Mouse (Mus musculus) olfactory bulb, adult 2 months (tissue): ENCODE measurements around the gene March11. TPM values are rescaled to one million over a fixed set of nuclear protein-coding genes. Genes with fewer than 3 reads are reported as not detected.

Experiments
- H3K27ac ChIP-seq: fragments of 200-500 bp; 2 replicates; pipeline ENCODE4 v1.5.1; 2012; ENCODE audit warnings: low read depth, low read length; ENCODE audit not compliant: insufficient read depth
- H3K4me1 ChIP-seq: fragments of 200-500 bp; 2 replicates; pipeline ENCODE4 v1.6.1; 2012; ENCODE audit warnings: low read length; ENCODE audit not compliant: control insufficient read depth, insufficient read depth
- H3K4me3 ChIP-seq: fragments of 200-500 bp; 2 replicates; pipeline ENCODE4 v1.5.1; 2012; ENCODE audit warnings: mild to moderate bottlenecking, low read depth, low read length, moderate library complexity; ENCODE audit not compliant: insufficient read depth
- CTCF ChIP-seq: fragments of 200-500 bp; IDR thresholded peaks from 2 replicates; pipeline ENCODE4 v1.5.1; 2012; ENCODE audit warnings: low read depth, mild to moderate bottlenecking, low read length, moderate library complexity; ENCODE audit not compliant: insufficient read depth
- POLR2A ChIP-seq: fragments of 200-500 bp; IDR thresholded peaks from 2 replicates; pipeline ENCODE4 v1.6.1; 2012; ENCODE audit warnings: mild to moderate bottlenecking, low read depth, low read length, moderate library complexity; ENCODE audit not compliant: insufficient read depth
- WGBS: fragments of 180-500 bp; shearing (Covaris S2); methylation state at CpG from one replicate; pipeline ENCODE4 v1.1.7; 2018; 5-methylcytosine and 5-hydroxymethylcytosine counted together
- polyA plus RNA-seq: library from polyadenylated mRNA; stranded (reverse); fragments of >200 nt; gene quantifications from 2 replicates; pipeline ENCODE4 v1.2.4, GENCODE M21; 2012; ENCODE audit warnings: low replicate concordance; ENCODE audit not compliant: missing spikeins, insufficient read depth, insufficient read length

The March11 gene
- not detected in 2 replicates for polyA plus RNA-seq

DNA sequence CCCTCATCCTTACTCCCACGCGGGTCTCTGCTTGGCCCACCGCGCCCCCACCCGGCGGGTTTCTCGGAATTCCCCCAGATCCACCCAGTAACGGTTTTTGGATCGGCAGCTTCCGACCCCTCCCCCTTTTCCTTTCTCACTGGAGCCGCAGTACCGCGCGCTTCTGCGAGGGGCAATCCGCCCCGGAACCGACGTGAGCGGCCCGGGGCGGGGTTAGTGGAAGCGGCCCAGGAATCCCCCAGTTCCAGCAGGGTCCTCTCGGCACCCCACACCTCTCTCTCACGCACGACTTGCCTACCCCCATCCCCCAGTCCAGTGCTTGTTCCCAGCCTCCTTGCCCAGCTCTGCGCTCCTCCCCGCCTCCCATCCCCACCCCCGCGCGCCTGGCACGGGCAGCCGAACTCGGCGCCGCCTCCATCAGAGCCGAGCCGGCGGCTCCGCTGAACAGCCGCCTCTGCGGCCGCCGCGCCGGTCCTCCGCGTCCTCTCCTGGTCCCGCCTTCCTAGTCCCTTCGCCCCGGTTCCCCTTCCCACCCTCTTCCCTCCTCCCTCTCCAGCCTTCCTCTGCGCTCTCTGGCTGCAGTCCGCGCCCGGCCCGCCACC, at the start of gene March11:
Gene March11, plus strand, starts transcription at position 420 of the 602 bp plus-strand sequence.
- 1% methylated on average over 55 of the region's 56 CpGs for WGBS
- Histone ChIP-seq H3K27ac (peak within 1 kb of the TSS; percentile 68), H3K4me1 (no peaks in the 10 kb centered on the region), H3K4me3 (peak within 1 kb of the TSS; percentile 68)
- TF ChIP-seq POLR2A (peak; percentile 78), CTCF (no peak)

DNA sequence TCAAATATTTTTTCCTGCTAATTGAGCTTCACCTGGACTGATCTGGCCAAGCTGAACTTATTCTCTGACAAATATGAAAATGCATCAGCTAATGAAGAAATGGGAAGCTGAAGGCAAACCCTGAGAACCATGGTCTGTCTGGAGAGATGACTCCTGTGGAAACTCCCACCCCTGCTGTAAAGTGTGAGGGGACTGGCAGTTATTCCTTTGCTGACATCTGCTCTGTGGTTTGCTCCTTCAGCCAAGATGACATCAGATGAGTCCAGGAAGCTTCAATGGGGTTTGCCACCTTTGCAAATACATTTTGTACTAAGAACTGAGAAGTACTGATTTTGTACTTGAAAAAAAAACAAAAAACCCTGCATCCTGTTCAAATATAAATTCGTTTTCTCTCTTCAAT, 46.5 kb upstream of the March11 start:
- TF ChIP-seq CTCF = no peak
- TF ChIP-seq POLR2A = no peak
- Histone ChIP-seq H3K4me1 (no peaks in the 10 kb centered on the region), H3K27ac (no peak overlapping the region), H3K4me3 (no peak overlapping the region)
- 48% methylated on average over 1 of the region's 1 CpGs for WGBS

DNA sequence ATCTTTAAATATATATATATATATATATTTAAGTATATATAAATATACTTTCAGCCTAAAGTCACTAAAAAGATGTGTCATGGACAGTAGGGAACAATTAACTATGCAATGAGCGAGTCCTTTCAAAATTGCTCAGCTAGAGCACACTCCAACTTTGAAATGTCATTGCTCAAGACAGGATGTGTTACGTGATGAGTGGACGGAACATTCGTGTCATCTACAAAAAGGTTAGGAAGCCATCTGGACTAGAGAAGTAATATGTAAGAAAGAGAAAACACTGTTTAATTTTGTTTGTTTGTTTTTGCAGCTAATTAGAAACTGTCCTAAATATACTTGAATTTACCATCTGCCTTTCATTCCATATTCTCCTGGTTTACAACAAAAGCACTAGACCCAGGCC, 39.3 kb upstream of the March11 start:
- Histone ChIP-seq H3K4me3 (no peak overlapping the region), H3K4me1 (no peaks in the 10 kb centered on the region), H3K27ac (no peak overlapping the region)
- no peak for TF ChIP-seq CTCF
- no peak for TF ChIP-seq POLR2A
- 93% methylated on average over 4 of the region's 4 CpGs for WGBS

DNA sequence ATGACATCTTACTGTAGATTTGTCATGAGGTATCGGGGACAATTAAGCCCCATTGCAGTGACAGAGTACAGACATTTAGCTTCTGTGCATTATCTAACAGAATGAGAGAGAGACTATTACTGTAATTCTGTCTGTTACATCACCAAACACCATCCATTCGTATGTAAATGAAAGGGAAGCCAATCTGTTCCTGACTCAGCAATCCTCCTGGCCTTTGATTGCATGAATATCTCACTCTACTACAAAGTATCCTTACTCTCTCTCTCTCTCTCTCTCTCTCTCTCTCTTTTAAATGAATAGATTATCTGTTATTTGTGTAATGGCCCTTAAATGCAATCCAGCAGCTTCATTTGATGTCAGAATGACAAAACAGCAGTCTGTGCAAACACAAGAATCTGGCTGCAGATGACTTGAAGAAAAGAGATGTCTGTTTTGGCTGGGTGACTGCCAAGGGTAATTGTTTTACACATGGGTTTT, 32.8 kb upstream of the March11 start:
- TF ChIP-seq CTCF (no peak), POLR2A (no peak)
- H3K4me3 ChIP-seq = no peak overlapping the region
- H3K4me1 ChIP-seq = no peaks in the 10 kb centered on the region
- WGBS = 53% methylated on average over 2 of the region's 2 CpGs
- no peak overlapping the region for H3K27ac ChIP-seq

GRCm38 (mm10) chr15:26276608-26277007, 32.2 kb upstream of the March11 start:
- no peak for TF ChIP-seq CTCF
- TF ChIP-seq POLR2A = no peak
- H3K4me1 ChIP-seq = no peaks in the 10 kb centered on the region
- WGBS = 35% methylated on average over 5 of the region's 5 CpGs
- no peak overlapping the region for H3K4me3 ChIP-seq
- no peak overlapping the region for H3K27ac ChIP-seq

DNA sequence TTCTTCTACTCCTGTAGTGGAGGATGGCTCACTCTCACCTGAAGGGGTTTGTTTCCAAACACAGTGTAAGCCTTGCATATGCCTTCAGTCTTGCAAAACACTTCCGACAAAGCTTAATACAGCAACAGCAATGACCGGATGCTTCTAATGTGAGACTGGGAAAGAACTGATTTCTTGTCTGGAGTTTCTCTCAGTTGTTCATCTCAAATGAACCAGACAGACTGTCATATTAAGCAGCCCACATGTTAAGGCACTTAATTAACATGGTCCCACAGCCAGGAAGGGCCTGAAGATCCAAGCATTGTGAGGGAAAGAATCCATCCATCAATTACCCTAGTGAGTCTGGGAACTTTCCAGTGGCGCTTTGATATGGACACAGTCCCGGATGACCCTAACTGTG, 17.0 kb upstream of the March11 start:
- Histone ChIP-seq H3K27ac (no peak overlapping the region), H3K4me1 (no peaks in the 10 kb centered on the region), H3K4me3 (no peak overlapping the region)
- 89% methylated on average over 4 of the region's 4 CpGs for WGBS
- TF ChIP-seq POLR2A = no peak
- TF ChIP-seq CTCF = no peak

DNA sequence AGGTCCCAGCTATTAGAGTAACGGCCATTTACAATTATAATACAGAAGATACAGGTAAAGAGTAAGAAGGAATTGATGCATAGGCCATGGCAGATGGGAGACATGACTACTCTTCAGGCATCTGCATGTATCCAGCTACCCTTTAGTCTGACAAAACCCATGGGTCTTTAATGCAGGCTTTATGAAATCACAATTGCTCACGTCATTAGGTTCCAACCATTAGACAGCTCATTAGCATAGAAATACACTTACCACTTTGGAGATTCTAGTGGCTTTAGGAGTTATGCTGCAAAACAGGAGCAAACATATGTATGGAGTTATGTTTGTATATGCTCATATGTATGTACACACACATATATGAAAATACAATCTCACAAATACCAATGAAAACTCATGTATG, 16.0 kb upstream of the March11 start:
- H3K27ac ChIP-seq = no peak overlapping the region
- H3K4me3 ChIP-seq = no peak overlapping the region
- WGBS = 69% methylated on average over 2 of the region's 2 CpGs
- no peaks in the 10 kb centered on the region for H3K4me1 ChIP-seq
- TF ChIP-seq CTCF (no peak), POLR2A (no peak)

GRCm38 (mm10) chr15:26293215-26293614, 15.6 kb upstream of the March11 start:
- Histone ChIP-seq H3K4me1 (no peaks in the 10 kb centered on the region), H3K27ac (no peak overlapping the region), H3K4me3 (no peak overlapping the region)
- WGBS = 77% methylated on average over 1 of the region's 1 CpGs
- TF ChIP-seq POLR2A = no peak
- TF ChIP-seq CTCF = no peak

GRCm38 (mm10) chr15:26298668-26299067, 10.2 kb upstream of the March11 start:
- TF ChIP-seq POLR2A (no peak), CTCF (no peak)
- Histone ChIP-seq H3K4me3 (no peak overlapping the region), H3K27ac (no peak overlapping the region), H3K4me1 (no peaks in the 10 kb centered on the region)
- WGBS = 70% methylated on average over 6 of the region's 6 CpGs
